Mouse (Mus musculus): ENCODE data around the gene Map7d1.

Map7d1 gene

GRCm38 (mm10) chr4:126201514-126202302 is 54.4 kb downstream of the Map7d1 start:
- peak; percentile 64 for DNase-seq (ENCODE audit: low spot score)

- DNase-seq (ENCODE audit: low spot score), result no peak
Measured at GRCm38 (mm10) chr4:126200656-126201055, 55.5 kb downstream of the Map7d1 start.

- no peak for DNase-seq (ENCODE audit: low spot score)
Measured at GRCm38 (mm10) chr4:126200036-126200435, 56.1 kb downstream of the Map7d1 start.

DNA sequence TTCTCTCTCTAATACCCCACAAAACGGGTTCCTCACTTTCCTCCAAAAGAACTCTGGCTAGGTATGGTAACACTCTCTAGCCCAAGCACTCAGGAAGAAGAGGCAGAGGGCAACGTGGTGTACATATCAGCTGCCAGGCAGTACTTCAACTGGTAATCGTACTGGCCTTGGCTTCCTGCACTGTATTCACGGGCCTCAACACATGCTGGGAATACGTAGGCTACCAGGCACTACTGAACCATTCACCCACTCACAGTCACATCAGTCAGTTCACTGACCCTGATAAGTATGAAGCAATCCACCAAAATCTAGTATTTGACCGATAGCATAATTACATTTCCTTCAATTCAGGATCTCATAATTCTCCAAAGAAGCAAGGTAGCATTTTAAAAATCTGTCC is 56.6 kb downstream of the Map7d1 start:
- no peak for DNase-seq (ENCODE audit: low spot score)

GRCm38 (mm10) chr4:126197485-126197884 is 58.7 kb downstream of the Map7d1 start:
- no peak for DNase-seq (ENCODE audit: low spot score)

GRCm38 (mm10) chr4:126194916-126195315 is 61.2 kb downstream of the Map7d1 start:
- no peak for DNase-seq (ENCODE audit: low spot score)

DNA sequence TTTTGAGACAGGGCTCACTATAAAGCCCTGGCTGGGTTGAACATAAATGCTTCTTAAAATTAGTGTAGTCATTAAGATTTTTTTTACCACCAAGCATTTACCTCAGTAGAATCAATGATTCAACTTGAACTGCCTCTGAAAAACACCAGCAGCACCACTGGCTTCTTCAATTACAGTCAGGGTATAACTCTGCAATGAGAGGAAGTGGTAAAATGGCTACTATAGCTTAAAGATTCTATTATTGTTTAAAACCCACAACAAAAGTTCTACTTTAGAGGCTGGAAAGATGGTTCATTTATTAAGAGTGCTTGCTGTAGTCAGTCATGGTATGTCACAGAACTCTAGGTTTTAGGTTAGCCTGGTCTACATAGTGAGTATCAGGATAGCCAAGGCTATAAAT is 61.9 kb downstream of the Map7d1 start:
- no peak for DNase-seq (ENCODE audit: low spot score)

DNA sequence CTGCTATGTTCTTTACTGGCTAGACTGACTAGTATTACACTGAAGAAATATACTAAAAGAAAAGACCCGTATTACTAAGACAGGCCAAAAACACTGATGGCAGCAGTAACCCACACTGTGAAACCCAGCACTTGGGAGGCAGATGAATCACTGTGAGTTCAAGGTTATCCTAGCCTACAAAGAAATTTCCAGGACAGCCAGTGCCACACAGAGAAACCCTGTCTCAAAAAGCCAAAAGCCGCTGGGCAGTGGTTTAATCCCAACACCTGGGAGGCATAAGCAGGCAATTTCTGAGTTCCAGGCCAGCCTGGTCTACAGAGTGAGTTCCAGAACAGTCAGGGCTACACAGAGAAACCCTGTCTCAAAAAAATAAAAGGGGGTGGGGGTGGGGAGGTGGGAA is 65.5 kb downstream of the Map7d1 start:
- no peak for DNase-seq (ENCODE audit: low spot score)

GRCm38 (mm10) chr4:126187096-126187495 is 69.0 kb downstream of the Map7d1 start:
- DNase-seq (ENCODE audit: low spot score), result no peak

GRCm38 (mm10) chr4:126183034-126183433 is 73.1 kb downstream of the Map7d1 start:
- no peak for DNase-seq (ENCODE audit: low spot score)
